Mouse (Mus musculus): ENCODE data around the gene Nck2.

- TF ChIP-seq CTCF (IDR thresholded peaks at IDR 0.05; ENCODE audit: insufficient read depth, low read length) (no peak), POLR2A (IDR thresholded peaks at IDR 0.05; ENCODE audit: borderline replicate concordance, extremely low read depth, low read depth, low read length) (no peak)
Observed at GRCm38 (mm10) chr1:43465957-43466624, 21.7 kb downstream of the Nck2 start.

Data from lung, adult 2 months (tissue).